Mouse (Mus musculus): ENCODE data around the gene St6galnac6.

DNA sequence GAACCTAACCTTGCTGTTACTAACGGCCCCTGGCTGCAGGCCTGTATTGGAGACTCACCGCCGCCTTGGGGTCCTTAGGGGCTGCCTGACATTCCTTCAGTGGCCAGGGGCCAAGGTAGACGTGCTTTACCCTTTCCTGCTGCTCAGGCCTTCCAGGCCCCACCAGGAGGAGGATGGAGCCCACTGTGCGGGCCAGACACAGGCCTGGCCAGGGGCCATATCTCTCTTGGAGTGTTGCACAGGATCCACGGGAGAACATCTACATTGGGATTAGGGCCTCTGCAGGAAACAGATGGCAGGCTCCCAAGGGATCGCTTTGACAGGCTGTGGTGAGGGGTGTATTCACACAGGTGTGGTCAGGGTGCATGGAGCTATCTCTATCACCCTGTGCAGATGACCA is 43.3 kb downstream of the St6galnac6 start:
- TF ChIP-seq CTCF (IDR thresholded peaks at IDR 0.05; ENCODE audit: control insufficient read depth, insufficient read depth, insufficient replicate concordance, low read depth, low read length) (no peak), POLR2A (IDR thresholded peaks at IDR 0.05; ENCODE audit: control insufficient read depth, low read depth, low read length) (no peak)

Data from testis, adult 2 months (tissue).